Mouse (Mus musculus) hematopoietic stem cell, adult 5-6 weeks (primary cell): ENCODE data around the gene Stn1. TPM values are rescaled to one million over a fixed set of nuclear protein-coding genes. Genes with fewer than 3 reads are reported as not detected.
A peak's percentile ranks its signal among the peaks of the same experiment; 100 is the strongest.
"Not testable (repeated sequence)": the region's sequence is repeated elsewhere in the genome, so short reads cannot be mapped to it uniquely, and the experiment has no call there.

ENCODE experiments used
- ATAC-seq, 2 experiments: fragments of 125-278 bp in 1 of 2; replicated peaks in 1 of 2; 2 replicates each; pipeline ENCODE4 v1.8.0; 2016 to 2017; ENCODE audit warnings: inconsistent platforms in 2 of 2, mild to moderate bottlenecking in 2 of 2, moderate number of reproducible peaks in 2 of 2, low read depth in 1 of 2, moderate TSS enrichment in 1 of 2; ENCODE audit not compliant: low FRiP score in 2 of 2, poor library complexity in 2 of 2, severe bottlenecking in 2 of 2, insufficient read depth in 1 of 2, low TSS enrichment in 1 of 2
- total RNA-seq: library from RNA; stranded (forward); fragments of 172-1452, 232-1000 nt; gene quantifications from 2 replicates; pipeline ENCODE4 v1.2.3, GENCODE M21; 2017

Stn1 gene
- total RNA-seq, result 17.1 and 19.8 TPM in 2 replicates

- peak; percentile 1 to 49; a peak in 2 of 4 replicates for ATAC-seq
Observed at GRCm38 (mm10) chr19:47537300-47537792, at the start of gene Stn1. Gene Stn1, minus strand, starts transcription at chr19:47537507.

- no peak for ATAC-seq
Observed at GRCm38 (mm10) chr19:47587009-47587408, 49.7 kb upstream of the Stn1 start.

GRCm38 (mm10) chr19:47585772-47586171, 48.5 kb upstream of the Stn1 start:
- no peak for ATAC-seq

- peak; percentile 13 to 39; a peak in 2 of 4 replicates for ATAC-seq
Observed at GRCm38 (mm10) chr19:47579788-47580631, 42.7 kb upstream of the Stn1 start.

- ATAC-seq, result peak; percentile 62 to 68
Observed at GRCm38 (mm10) chr19:47579225-47579787, 42.0 kb upstream of the Stn1 start, which contains the start of gene Slk. Gene Slk, plus strand, starts transcription at chr19:47579678.

GRCm38 (mm10) chr19:47578581-47579224, 41.4 kb upstream of the Stn1 start:
- ATAC-seq, result no peak

GRCm38 (mm10) chr19:47573718-47574117, 36.4 kb upstream of the Stn1 start:
- no peak for ATAC-seq

GRCm38 (mm10) chr19:47571981-47572380, 34.7 kb upstream of the Stn1 start:
- not testable (repeated sequence) for ATAC-seq

GRCm38 (mm10) chr19:47570042-47570441, 32.7 kb upstream of the Stn1 start:
- no peak; a peak in 1 of 4 replicates for ATAC-seq

GRCm38 (mm10) chr19:47565994-47566393, 28.7 kb upstream of the Stn1 start:
- no peak for ATAC-seq

- ATAC-seq, result no peak
Observed at GRCm38 (mm10) chr19:47565031-47565654, 27.8 kb upstream of the Stn1 start.

- ATAC-seq, result no peak
Observed at GRCm38 (mm10) chr19:47563715-47564114, 26.4 kb upstream of the Stn1 start.

- ATAC-seq, result 0 out of 4 replicates have a peak, but pooled peaks of 1 of the 2 experiments have one; percentile 36
Observed at GRCm38 (mm10) chr19:47561996-47562441, 24.7 kb upstream of the Stn1 start.

GRCm38 (mm10) chr19:47560544-47561161, 23.3 kb upstream of the Stn1 start:
- peak in 1 of 2 experiments; percentile 17; a peak in 1 of 4 replicates for ATAC-seq

GRCm38 (mm10) chr19:47559751-47560512, 22.6 kb upstream of the Stn1 start:
- ATAC-seq, result no peak

- ATAC-seq, result no peak
Observed at GRCm38 (mm10) chr19:47559145-47559544, 21.8 kb upstream of the Stn1 start.
